Mouse (Mus musculus) cerebellum, postnatal 14 days (tissue): ENCODE measurements at regions not wholly inside any gene's neighbourhood (a gene's known extent, or its start where the extent isn't known, plus 50 kb on each side); places are given as distances from the start of the nearest gene placed in this dataset.

Experiments
- DNase-seq, 2 experiments: peaks; one replicate each; pipeline ENCODE4 v3.0.0; 2021; ENCODE audit warnings: mixed read lengths in 2 of 2

DNA sequence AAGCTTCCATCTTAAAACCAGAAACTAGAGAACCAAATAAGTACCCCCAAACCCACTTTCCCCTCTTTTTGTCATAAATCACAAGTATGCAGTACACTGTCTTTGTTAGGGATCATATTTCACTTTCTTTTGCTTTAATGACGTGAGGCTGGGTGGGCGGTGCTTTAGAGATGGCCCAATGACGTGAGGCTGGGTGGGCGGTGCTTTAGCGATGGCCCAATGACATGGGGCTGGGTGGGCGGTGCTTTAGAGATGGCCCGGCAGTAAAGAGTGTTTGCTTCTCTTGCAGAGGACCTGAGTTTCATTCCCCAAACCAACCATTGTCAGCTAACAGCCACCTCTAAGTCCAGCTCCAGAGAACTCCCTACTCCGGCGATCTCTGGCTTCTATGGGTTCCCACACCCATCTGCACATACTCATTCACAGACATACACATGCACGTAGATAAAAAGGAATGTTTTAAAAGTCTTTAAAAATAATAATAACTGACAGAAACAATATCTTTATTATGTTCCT lies 59.2 kb upstream of the Siah3 start:
- no peak for DNase-seq

DNA sequence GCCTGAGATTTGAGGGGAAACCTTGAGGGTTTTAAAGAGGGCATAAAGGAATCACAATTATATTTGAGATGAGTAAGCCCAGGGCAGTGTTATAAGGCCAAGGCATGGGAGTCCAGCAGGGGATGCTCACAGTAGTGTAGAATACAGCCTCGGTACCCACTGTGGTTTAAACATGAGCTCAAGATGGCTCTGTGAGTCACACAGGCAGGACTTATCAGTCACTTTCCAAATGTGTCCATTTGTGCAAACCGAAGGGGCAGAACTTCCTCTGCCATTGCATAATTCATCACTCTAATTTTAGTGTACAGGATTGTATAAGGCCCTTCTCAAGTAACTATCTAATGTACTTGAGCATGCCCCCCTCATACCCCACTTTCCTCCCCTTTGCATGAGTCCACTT lies 56.1 kb upstream of the Siah3 start:
- no peak for DNase-seq

DNA sequence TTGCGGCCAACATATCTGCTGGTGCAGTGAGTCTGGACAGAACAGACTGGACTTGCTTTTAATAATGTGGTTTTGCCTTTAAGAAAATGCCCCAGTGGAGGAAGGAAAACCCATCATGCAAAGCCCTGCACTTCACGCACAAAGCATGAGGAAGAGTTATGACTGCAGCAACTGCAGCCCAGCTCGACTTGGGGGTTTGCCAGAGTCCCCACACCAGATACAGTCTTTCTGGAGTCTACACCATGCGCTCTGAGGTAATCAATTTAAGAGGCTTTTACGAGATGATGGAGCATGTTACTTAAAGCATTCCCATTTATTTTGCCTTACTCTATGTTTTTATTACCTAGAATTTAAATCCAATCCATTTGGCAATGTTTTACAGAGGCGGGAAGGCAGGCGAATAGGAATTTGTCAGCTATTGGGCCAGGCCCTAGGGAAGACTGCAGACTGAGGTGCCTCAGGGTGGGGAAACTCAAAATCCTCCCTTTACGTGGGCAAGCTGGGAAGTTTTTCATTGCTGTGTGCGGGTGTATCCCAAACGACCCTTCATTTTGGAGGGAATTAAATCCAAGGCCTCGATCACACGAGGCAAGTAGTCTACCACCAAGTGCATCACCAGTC lies 53.2 kb upstream of the Siah3 start:
- DNase-seq: peak in 1 of 2 experiments; percentile 14
